Mouse (Mus musculus): ENCODE results near the gene Dag1.
A peak's percentile ranks its signal among the peaks of the same experiment; 100 is the strongest.

Dag1 gene

DNA sequence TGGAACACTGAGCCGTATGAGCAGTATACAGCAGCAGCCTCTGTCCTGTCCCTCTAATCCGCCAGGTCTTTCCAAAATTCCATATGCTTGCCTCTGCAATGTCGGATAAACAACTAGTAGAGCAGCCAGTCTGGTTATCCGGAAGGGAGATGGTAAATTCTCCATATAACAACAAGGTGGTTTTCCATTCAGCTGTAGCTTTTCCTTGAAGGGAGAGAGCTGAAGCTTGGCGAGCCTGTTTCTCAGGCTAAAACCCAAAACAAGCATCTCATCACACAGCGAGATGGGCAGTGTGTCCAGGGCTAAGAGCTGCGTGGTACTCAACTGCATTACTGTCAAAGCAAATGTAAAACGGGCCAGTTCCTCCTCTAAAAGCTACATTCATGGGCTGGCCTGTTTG is 75.2 kb downstream of the Dag1 start:
- DNase-seq (ENCODE audit: low read depth, low spot score), result no peak

DNA sequence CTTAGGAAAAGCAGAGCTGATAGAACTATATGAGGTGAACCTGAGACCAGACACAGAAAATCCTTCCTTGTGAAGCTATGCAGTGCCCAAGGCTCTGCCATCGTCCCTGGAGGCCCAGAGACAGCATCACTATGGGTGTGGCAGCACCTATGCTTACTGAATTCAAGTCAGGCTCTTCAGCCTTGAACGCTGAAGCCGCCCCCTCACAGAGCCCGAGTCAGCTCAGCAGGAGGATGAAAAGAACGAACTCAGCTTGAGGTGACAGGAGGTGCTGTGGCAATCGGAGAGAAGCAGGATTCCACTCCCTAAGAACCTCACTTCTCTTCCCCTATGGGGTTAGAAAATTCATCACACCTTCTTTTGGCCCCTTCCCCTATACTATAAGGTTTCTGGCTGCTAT is 76.1 kb downstream of the Dag1 start:
- DNase-seq (ENCODE audit: low read depth, low spot score), result no peak

DNA sequence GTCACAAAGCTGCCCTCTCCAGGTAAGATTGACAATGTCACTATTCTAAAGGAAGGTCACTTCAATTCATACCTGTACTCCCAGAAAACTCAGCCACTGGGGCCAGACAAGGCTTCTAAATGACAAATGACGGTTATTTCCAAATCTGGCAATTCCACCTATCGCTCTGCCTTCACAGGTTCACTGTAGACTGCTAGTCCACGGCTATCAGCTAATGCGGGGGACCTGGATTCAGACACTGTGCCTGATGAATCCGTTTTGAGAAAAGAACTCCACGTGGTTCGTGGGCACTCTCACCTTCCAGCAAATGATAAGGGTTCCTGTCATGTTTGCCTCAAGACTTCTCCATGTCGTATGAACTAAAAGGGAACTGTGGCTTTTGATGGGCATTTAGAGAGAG is 78.0 kb downstream of the Dag1 start:
- DNase-seq (ENCODE audit: low read depth, low spot score), result no peak

DNA sequence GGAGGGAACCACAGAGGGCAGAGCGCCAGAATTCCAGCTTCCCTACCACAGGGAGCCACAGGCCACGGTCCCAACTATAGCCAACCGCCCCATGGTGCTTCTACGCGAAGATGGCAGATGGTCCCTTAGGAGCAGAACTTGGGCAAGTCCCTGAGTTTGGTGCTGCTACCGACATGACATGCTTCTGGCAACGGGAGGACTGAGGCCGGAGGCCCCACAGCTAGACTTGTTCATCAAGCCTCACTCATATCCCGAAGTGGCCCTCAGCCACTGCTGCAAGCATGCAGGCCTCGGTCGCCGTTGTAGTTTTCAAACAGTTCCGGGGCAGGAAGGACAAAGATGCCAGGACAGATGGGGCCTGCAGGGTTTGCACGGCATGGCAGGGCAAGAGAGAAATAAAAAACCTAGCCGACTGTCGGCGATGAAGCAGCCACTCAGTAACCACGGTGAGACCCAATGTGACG is 80.2 kb downstream of the Dag1 start:
- DNase-seq (ENCODE audit: low read depth, low spot score), result no peak

DNA sequence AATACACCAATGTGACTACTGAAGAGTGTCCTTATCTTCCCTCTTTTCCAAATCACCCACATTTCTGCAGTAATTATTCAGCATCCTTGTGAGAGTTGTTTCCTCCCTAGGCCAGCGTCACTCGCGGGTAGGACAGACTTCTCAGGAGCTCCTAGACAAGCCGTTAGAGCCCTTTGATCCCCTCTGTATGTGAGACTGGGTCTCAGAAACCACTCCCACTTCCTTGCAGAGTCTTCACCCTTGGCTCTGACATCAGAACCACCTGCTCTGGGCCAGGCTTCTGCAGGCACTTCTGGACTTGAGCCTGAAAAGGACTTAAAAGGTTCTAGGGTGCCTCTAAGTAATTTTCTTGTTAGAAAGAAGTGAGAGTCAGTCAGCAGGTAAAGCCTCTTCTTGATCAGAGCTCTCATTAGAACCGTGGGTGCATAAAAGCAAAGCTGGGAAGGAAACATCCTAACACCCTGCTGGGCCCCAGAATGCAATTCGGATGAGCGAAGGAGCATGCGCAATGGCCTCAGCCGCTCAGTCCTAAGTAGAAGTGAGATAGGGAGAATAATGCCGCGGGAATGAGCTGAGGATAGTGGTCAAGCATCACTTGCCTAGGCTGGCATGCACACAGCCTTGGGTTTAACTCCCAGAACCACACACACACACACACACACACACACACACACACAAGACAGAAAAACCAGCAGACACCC is 80.8 kb downstream of the Dag1 start:
- DNase-seq (ENCODE audit: low read depth, low spot score), result no peak

DNA sequence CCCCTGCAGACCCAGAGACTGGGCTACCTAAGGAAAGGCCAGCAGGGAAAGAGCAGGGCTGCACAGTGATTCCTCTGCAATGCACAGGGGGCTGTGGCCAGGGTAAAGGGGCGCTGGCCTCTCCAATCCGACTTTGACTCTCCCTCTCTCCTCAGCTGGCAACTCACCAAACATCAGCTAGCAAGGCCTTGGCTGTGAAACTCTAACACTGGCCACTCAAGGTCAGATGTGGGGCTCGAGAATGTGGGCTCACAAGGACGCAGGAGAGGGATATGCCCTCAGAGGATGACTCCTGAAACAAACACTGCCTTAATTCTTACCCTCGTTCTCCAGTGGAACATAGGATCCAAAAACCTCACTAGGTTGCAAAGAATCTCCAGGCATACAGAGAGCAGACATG is 85.4 kb downstream of the Dag1 start:
- DNase-seq (ENCODE audit: low read depth, low spot score), result no peak

DNA sequence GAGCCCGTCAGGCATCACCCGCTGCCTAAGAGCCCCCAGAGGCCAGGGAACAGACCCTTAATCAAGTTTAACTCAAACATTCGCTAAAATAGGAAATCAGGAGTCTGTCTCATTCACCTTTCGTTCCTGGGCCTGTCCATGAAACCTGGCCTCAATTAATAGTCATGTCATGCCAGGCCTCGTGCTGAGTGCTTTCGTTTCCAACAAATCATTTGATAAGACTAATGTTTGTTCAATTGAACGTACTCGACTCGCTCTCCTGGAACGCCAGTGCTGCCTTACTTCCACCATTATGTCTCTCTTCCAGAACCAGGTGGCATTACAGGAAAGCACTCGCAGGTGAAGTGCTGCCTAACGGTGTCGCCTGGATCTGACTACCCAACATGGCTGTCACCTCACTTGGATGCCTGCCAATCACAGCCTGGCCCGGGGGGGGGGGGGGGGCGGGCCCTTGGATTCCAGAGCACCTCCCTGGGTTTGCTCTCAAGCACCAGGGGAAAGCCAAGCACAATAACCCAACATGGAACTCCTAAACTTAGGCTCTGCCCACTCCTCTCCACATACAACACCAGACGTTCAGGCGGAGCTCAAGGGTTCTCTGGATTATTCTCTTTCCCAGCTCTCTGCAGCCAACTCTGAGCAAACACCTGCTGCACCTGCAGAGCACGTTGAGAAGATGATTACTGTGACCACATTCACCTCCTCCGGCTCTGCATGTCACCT is 88.5 kb downstream of the Dag1 start:
- DNase-seq (ENCODE audit: low read depth, low spot score), result no peak

DNA sequence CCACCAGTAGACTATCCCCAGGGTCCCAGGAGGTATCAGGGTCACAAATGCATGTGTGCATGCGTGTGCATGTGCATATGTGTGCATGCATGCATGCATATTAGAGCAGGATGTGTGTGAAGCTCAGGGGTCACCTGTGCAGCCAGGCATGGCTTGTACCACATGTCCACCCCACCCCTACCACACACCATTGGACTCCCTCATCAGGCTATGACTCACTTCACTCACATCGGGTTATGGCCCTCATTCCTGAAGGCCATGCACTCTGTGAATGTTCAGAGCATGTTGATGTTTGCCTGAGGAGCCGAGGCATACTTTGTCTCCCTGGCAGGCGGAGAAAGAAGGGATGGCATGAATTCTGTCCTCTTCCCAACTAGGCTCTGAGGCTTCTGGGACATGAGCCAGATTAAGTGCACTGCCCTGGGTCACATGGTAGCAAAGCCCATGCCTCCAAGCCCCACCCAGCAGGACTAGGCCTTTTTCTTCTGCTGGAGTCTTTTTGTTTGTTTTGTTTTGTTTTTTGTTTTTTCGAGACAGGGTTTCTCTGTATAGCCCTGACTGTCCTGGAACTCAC is 90.9 kb downstream of the Dag1 start:
- no peak for DNase-seq (ENCODE audit: low read depth, low spot score)

DNA sequence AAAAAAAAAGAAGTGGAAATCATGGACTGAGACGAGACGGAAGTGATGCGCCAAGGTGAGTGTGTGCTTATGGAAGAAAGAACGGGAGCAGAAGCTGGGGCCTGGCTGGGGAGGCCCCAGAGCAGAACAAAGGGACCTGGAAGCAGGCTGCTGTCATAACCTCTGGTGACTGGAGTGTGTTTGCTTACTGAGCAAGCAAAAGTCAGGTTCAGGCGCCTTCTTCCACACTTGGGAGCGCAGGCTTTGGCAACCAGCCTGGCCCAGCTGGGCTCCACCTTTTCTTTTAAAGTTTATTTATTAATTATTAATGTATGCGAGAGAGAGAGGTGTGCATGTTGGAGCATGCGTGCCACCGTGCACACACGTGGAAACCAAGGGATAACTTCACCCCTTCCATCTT is 94.0 kb downstream of the Dag1 start:
- no peak for DNase-seq (ENCODE audit: low read depth, low spot score)

DNA sequence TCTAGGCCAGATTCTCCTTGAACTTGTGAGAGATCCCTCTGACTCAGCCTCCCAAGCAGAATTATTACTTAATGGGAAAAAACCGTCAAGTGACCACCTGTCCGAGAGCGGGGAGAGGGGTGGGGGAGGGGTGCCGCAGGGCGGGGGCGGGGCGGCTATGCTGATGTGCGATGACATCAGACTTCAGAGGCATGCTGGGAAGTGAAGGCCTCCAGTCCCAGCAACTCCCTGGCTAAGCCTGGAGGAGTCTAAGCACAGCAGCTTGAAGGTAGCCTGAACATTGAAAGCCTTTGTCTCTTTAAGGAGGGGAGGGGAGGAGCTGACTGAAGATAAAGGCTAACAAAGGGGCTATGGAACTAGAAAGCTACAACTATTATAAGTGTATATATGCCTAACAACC is 98.6 kb downstream of the Dag1 start:
- DNase-seq (ENCODE audit: low read depth, low spot score), result no peak

DNA sequence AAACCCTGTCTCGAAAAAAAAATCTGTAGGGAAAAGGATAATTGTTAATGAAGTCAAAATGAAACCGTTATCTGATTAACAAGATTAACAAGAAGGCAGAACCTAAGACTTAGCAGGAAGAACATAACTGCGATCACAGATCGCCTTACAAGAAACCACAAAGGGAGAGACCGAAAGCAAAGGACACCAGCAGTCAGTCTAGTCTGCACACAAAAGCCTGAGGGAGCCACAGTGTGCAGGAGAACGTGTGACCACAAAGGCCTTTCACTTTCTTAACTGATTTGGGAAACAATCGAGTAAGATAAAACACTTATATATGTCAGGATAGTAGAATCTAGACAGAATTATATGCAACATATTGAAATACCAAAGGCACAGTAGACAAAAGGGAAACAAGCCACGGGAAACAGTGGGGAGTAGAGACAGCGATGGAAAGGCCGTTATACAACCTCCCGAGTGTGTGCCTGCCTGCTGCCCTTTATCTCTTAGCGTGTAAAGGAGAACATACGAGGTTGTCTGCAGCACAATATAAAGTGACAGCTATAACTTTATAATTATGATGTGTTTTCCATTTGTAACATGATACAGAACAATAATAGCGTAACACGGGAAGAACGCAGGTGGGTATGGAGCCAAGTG is 100.0 kb downstream of the Dag1 start:
- no peak for DNase-seq (ENCODE audit: low read depth, low spot score)

DNA sequence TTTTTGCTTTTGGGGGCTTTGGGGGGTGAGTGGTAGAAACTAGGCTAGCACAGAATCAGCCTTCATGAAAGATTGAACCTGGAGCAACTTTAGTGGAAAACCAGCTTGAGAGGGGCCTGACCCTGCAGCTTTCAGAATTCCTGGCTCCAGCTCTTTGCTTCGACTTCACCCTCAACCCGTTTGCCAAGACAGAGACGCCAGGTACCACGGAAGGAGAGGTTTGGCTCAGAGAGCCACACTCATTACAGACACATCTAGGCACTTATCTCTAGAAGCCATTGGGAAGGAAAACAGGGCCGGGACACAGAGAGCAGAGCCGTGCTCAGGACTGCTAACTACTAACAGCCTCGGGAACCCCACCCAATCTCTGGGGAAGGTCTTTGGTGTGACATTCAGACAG is 105.9 kb downstream of the Dag1 start:
- DNase-seq (ENCODE audit: low read depth, low spot score), result no peak

DNA sequence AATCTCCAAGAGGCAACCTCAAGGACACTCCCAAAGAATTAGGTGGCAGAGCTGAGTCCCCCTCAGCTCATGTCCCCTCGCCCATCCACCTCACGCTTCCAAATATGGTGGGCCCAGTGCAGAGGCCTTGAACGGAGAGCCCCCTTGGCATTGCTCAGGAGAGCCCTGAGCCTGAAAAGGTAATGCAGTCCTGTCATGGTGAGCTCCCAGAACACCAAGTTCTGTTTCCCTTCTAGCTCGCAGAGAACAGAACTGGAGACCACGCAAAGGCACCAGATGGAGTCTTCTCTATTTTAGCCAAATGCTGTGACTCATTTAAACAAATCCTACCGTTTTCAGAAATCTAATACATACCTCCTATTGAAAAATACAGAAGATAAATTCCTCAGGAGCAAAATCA is 106.3 kb downstream of the Dag1 start:
- peak; percentile 89 for DNase-seq (ENCODE audit: low read depth, low spot score)

DNA sequence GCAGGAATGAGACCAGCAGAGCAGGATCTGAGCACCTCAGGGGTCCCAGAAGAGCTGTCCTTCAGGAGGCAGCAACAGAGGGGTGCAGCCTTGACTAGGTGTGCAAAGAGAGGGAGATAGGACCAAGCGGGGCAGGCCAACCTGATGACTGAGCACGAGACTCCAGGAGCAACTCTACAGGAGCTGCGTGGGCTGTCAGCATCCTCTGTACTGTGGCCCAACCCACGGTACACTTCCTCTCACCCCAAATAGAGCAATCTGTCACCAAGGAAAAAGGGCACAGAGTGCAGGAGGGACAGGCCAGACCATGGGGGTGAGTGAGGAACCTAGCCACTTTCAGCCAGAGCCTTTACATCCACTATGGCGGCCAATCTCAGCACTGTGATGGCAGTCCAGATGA is 107.0 kb downstream of the Dag1 start:
- no peak for DNase-seq (ENCODE audit: low read depth, low spot score)

DNA sequence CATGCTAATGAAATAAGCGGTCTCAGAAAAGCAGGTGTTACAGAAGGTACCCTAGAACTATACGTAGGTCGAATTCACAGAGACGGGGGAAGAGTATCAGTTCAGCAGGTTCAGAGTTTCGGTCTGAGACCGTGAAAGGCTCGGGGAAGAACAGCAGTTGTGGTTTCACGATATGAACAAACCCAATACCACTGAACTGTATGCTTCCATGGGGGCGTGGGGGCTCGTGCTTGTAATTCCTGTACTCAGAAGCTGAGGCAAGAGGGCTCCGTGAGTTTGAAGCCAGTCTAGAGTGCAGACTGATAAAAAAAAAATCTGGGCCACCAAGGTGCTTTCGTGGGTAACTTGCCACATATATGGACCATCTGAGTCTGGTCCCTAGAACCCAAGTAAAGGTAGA is 108.9 kb downstream of the Dag1 start:
- DNase-seq (ENCODE audit: low read depth, low spot score), result no peak
